Mouse (Mus musculus) bone marrow macrophage, adult 2 months (primary cell): ENCODE measurements at regions not wholly inside any gene's neighbourhood (a gene's known extent, or its start where the extent isn't known, plus 50 kb on each side); places are given as distances from the start of the nearest gene placed in this dataset.

Experiments
- CTCF ChIP-seq: IDR thresholded peaks from 2 replicates; pipeline ENCODE4 v1.5.1; 2012; ENCODE audit warnings: low read depth, mild to moderate bottlenecking, low read length, moderate library complexity
- POLR2A ChIP-seq: IDR thresholded peaks from 2 replicates; pipeline ENCODE4 v1.6.1; 2012; ENCODE audit warnings: mild to moderate bottlenecking, low read depth, low read length, borderline replicate concordance

DNA sequence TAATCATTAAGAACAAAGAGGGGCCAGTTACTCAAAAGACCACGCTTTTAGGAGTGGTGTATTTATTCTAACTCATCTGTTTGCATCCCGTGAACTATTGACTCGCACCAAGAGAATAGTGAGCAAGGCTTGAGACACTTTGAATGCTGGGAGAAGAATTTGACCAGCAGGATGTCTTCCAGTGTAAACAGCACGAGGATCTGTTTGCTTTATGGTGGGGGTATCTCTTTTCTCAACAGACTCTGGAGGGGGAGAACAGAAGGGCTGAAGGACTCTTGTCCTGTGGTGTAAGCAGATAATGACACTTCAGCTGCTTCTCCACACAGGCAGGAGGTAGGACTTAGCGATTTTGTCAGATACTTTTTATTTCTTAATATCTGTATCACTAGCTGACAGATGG lies 168.0 kb downstream of the Dact1 start:
- no peak for TF ChIP-seq POLR2A
- TF ChIP-seq CTCF: no peak
